Comparison of ENCODE assay signal across 8 mouse cellular contexts in genomic region chr8:126885554-126886485, GRCm38 (mm10). TPM values are rescaled to one million over a fixed set of nuclear protein-coding genes. Genes with fewer than 3 reads are reported as not detected.
A peak's percentile ranks its signal among the peaks of the same experiment; 100 is the strongest.
DNase-seq lines count a peak whose midpoint lies in the region; ATAC-seq and TF ChIP-seq lines count a peak whose summit lies in the region.

No protein-coding gene starts in this region.

- no peak for TF ChIP-seq POLR2A in limb, embryonic 14.5 days (IDR thresholded peaks at IDR 0.05; ENCODE audit: borderline replicate concordance, extremely low read depth, insufficient read depth, insufficient read length)

- ATAC-seq in embryonic facial prominence, embryonic 15.5 days (ENCODE audit: insufficient number of reproducible peaks, low FRiP score, low TSS enrichment, low read depth): no peak
- no peak for ATAC-seq in limb, embryonic 14.5 days (ENCODE audit: low FRiP score, low read depth)

- DNase-seq in layer of hippocampus, adult 9-11 months: peak; percentile 16
- no peak for DNase-seq in layer of hippocampus, postnatal 10 days (ENCODE audit: low spot score in 2 of 2)
- peak; percentile 64 for DNase-seq in WW6 (ENCODE audit: low read depth, low spot score)
- no peak for DNase-seq in limb, embryonic 14.5 days (ENCODE audit: low spot score)
- DNase-seq in spleen, postnatal 36 days (ENCODE audit: low spot score in 2 of 2): peak; percentile 43 to 50
- no peak for DNase-seq in right cerebral cortex, adult 18-20 months
- DNase-seq in right cerebral cortex, postnatal 36 days (ENCODE audit: low spot score in 2 of 2): no peak

- no peak overlapping the region for H3K4me3 ChIP-seq in embryonic facial prominence, embryonic 15.5 days (replicated peaks)
- no peak overlapping the region for H3K4me3 ChIP-seq in limb, embryonic 14.5 days (replicated peaks; ENCODE audit: low read length)

- no peak overlapping the region for H3K9ac ChIP-seq in embryonic facial prominence, embryonic 15.5 days
- no peak overlapping the region for H3K9ac ChIP-seq in limb, embryonic 14.5 days (ENCODE audit: low read depth, low read length, severe bottlenecking)

- H3K36me3 ChIP-seq in embryonic facial prominence, embryonic 15.5 days: no peaks in the 10 kb centered on the region
- no peaks in the 10 kb centered on the region for H3K36me3 ChIP-seq in limb, embryonic 14.5 days (ENCODE audit: control insufficient read depth, insufficient read depth, low read length)

- H3K27me3 ChIP-seq in embryonic facial prominence, embryonic 15.5 days: no peaks in the 10 kb centered on the region
- H3K27me3 ChIP-seq in limb, embryonic 14.5 days (ENCODE audit: control insufficient read depth, insufficient read depth, low read length): no peaks in the 10 kb centered on the region

- WGBS in embryonic facial prominence, embryonic 15.5 days: 63% methylated on average over 13 of the region's 13 CpGs
- 67% methylated on average over 13 of the region's 13 CpGs for WGBS in limb, embryonic 14.5 days

- H3K4me2 ChIP-seq in embryonic facial prominence, embryonic 15.5 days (replicated peaks): no peak overlapping the region
- H3K4me2 ChIP-seq in limb, embryonic 14.5 days (replicated peaks; ENCODE audit: low read depth, low read length, severe bottlenecking): no peak overlapping the region

- H3K9me3 ChIP-seq in embryonic facial prominence, embryonic 15.5 days (replicated peaks): no peaks in the 10 kb centered on the region
- H3K9me3 ChIP-seq in limb, embryonic 14.5 days (ENCODE audit: control insufficient read depth, low read length): no peaks in the 10 kb centered on the region

- H3K27ac ChIP-seq in embryonic facial prominence, embryonic 15.5 days (replicated peaks): peak overlapping the region; percentile 95
- H3K27ac ChIP-seq in limb, embryonic 14.5 days (replicated peaks; ENCODE audit: low read depth, low read length): peak overlapping the region; percentile 91

- H3K4me1 ChIP-seq in embryonic facial prominence, embryonic 15.5 days: peaks cover 40% of the 10 kb centered on the region
- H3K4me1 ChIP-seq in limb, embryonic 14.5 days (ENCODE audit: control insufficient read depth, insufficient read depth, low read length): peaks cover 32% of the 10 kb centered on the region

RNA-seq across cellular contexts. Expression of gene Tomm20, which starts 59.8 kb away (rescaled TPM):
- total RNA-seq in layer of hippocampus, postnatal 10 days (2021): 100 to 1,000 TPM; 186 to 197 TPM
- polyA plus RNA-seq in embryonic facial prominence, embryonic 15.5 days (2015; fragmentation: Nextera tagmentation; extraction: Ambion mirVana): 185 and 193 TPM in 2 replicates
- 75.8 and 251 TPM in 2 replicates for polyA plus RNA-seq in limb, embryonic 14.5 days (2012; rRNA removed)
- polyA plus RNA-seq in limb, embryonic 14.5 days (2014; fragmentation: Nextera tagmentation; extraction: Ambion mirVana): 208 and 210 TPM in 2 replicates

Comparison
In these comparisons a context has a peak if more than half of its experiments do, and no peak if none do; other contexts are left out.
1. DNase-seq: peak in layer of hippocampus, adult 9-11 months (single experiment), WW6 (single experiment) and spleen, postnatal 36 days (2 of 2); none in layer of hippocampus, postnatal 10 days (0 of 2), limb, embryonic 14.5 days (single experiment), right cerebral cortex, adult 18-20 months (single experiment) and right cerebral cortex, postnatal 36 days (0 of 2).